Mouse (Mus musculus): ENCODE results near the gene Tm9sf3. TPM values are rescaled to one million over a fixed set of nuclear protein-coding genes. Genes with fewer than 3 reads are reported as not detected.

The Tm9sf3 gene
- total and polyA plus RNA-seq, 2 experiments from 2014 or later: 58.0 to 91.6 TPM

DNA sequence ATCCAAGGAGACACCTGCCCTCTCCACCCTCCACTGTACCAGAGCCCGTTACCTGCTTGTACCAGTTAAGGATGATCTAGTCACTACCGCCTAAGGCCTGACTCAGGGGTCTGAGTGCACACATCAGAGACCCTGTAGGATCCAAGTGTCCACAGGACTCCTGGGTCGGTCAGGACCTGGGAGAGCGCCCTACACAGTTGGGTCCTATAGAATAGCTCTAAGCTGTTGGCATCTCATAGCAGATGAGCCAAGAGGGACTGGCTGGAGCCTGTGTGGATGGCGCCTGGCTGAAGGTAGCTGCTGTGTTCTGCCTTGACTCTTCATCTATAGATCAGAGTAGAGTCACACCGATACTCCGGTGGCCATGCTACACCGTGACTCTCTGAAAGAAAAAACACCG, 72.1 kb downstream of the Tm9sf3 start:
- Histone ChIP-seq H3K4me3 (ENCODE audit: low read depth, low read length) (no peak overlapping the region), H3K4me1 (ENCODE audit: control insufficient read depth, insufficient read depth) (no peaks in the 10 kb centered on the region), H3K9me3 (replicated peaks; ENCODE audit: control insufficient read depth, low read length) (no peaks in the 10 kb centered on the region), H3K27ac (ENCODE audit: low read depth) (no peak overlapping the region), H3K36me3 (replicated peaks; ENCODE audit: control insufficient read depth, insufficient read depth, low read length) (no peaks in the 10 kb centered on the region), H3K4me2 (ENCODE audit: low read depth, low read length) (no peak overlapping the region), H3K27me3 (ENCODE audit: control insufficient read depth, insufficient read depth, low read length) (no peaks in the 10 kb centered on the region), H3K9ac (replicated peaks; ENCODE audit: low read depth, low read length) (no peak overlapping the region)
- ATAC-seq (ENCODE audit: insufficient read depth, low read depth) (no peak), DNase-seq (ENCODE audit: low spot score) (no peak)
- TF ChIP-seq EP300 (IDR thresholded peaks at IDR 0.05; ENCODE audit: low read depth): no peak
- TF ChIP-seq CTCF (IDR thresholded peaks at IDR 0.05; ENCODE audit: low read depth): no peak
- 74% methylated on average over 9 of the region's 9 CpGs for WGBS

DNA sequence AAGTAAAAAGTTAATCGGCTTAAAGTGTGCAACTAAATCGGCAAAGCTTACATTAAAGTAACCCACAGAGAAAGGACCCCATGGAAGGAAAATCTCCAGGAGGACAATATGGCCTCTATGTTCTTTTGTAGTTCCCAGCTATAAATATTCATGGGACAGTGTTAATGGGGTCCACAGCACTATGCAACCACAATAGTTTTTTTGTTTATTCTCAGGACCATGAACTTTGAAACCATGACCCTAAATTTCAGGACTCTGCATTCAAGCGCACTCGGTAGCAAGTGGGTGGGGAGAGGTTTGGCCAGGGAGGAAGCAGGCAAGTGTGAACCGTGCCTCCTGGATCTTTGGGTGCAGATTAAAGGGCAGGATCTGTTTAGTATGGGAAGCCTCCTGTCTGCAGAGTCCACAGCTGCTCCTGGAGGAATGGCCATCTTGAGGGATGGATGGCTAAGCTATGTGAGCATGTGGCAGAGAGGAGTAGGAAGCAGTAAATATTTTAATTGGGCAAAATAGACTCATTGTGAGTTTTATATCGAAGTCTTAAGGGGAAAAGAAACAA, 72.8 kb downstream of the Tm9sf3 start:
- Histone ChIP-seq H3K9me3 (replicated peaks; ENCODE audit: control insufficient read depth, low read length) (no peaks in the 10 kb centered on the region), H3K4me1 (ENCODE audit: control insufficient read depth, insufficient read depth) (no peaks in the 10 kb centered on the region), H3K27ac (ENCODE audit: low read depth) (no peak overlapping the region), H3K9ac (replicated peaks; ENCODE audit: low read depth, low read length) (no peak overlapping the region), H3K4me2 (ENCODE audit: low read depth, low read length) (no peak overlapping the region), H3K4me3 (ENCODE audit: low read depth, low read length) (no peak overlapping the region), H3K36me3 (replicated peaks; ENCODE audit: control insufficient read depth, insufficient read depth, low read length) (no peaks in the 10 kb centered on the region), H3K27me3 (ENCODE audit: control insufficient read depth, insufficient read depth, low read length) (no peaks in the 10 kb centered on the region)
- no peak for DNase-seq (ENCODE audit: low spot score)
- TF ChIP-seq EP300 (IDR thresholded peaks at IDR 0.05; ENCODE audit: low read depth) (no peak), CTCF (IDR thresholded peaks at IDR 0.05; ENCODE audit: low read depth) (no peak)
- 69% methylated on average over 6 of the region's 6 CpGs for WGBS
- ATAC-seq (ENCODE audit: insufficient read depth, low read depth): no peak

DNA sequence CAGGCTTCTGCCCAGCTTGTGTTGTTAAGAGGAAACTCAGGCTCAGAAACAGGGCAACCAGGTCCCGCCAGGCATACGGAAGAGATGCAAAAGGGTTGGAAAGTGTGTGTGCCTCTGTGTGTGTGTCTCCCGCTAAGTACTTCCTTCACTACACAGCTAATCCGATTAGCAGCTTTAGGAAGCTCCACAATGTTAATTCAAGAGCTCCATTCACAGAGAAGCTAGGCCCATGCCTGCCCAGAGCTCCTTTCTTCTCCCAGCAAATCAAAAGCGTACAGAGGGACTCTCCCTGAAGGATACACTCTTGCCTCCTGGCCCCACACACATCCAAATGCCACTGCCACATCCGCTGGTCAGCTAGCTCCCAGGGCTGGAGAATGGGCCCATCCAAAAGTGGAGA, 86.5 kb downstream of the Tm9sf3 start:
- ATAC-seq (ENCODE audit: insufficient read depth, low read depth): no peak
- no peak overlapping the region for H3K9ac ChIP-seq (replicated peaks; ENCODE audit: low read depth, low read length)
- WGBS: 43% methylated on average over 6 of the region's 6 CpGs
- no peaks in the 10 kb centered on the region for H3K36me3 ChIP-seq (replicated peaks; ENCODE audit: control insufficient read depth, insufficient read depth, low read length)
- no peak for TF ChIP-seq CTCF (IDR thresholded peaks at IDR 0.05; ENCODE audit: low read depth)
- no peak for TF ChIP-seq EP300 (IDR thresholded peaks at IDR 0.05; ENCODE audit: low read depth)
- no peak overlapping the region for H3K27ac ChIP-seq (ENCODE audit: low read depth)
- H3K9me3 ChIP-seq (replicated peaks; ENCODE audit: control insufficient read depth, low read length): no peaks in the 10 kb centered on the region
- no peak for DNase-seq (ENCODE audit: low spot score)
- no peaks in the 10 kb centered on the region for H3K4me1 ChIP-seq (ENCODE audit: control insufficient read depth, insufficient read depth)
- no peaks in the 10 kb centered on the region for H3K27me3 ChIP-seq (ENCODE audit: control insufficient read depth, insufficient read depth, low read length)
- H3K4me2 ChIP-seq (ENCODE audit: low read depth, low read length): no peak overlapping the region
- H3K4me3 ChIP-seq (ENCODE audit: low read depth, low read length): no peak overlapping the region

DNA sequence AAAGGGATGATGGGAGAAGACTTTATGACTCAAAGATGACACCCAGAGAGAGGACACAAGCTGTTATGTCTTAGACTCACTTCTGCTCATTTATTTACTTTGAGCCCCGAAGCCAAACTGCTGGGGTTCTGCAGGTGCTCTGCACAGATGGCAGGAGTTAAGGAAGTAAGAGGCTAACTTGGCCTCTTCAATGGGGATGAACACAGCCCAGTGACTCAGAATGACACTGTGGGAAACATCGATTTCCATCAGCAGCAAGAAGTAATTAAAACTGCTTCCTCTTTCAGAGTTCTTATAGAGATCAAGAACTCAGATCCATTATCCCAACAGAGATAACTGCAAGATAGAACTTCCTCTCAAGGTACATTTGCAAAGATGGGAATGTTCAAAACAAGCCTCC, 86.9 kb downstream of the Tm9sf3 start:
- 60% methylated on average over 2 of the region's 2 CpGs for WGBS
- Histone ChIP-seq H3K27me3 (ENCODE audit: control insufficient read depth, insufficient read depth, low read length) (no peaks in the 10 kb centered on the region), H3K27ac (ENCODE audit: low read depth) (no peak overlapping the region), H3K9ac (replicated peaks; ENCODE audit: low read depth, low read length) (no peak overlapping the region), H3K4me1 (ENCODE audit: control insufficient read depth, insufficient read depth) (no peaks in the 10 kb centered on the region), H3K4me3 (ENCODE audit: low read depth, low read length) (no peak overlapping the region), H3K4me2 (ENCODE audit: low read depth, low read length) (no peak overlapping the region), H3K36me3 (replicated peaks; ENCODE audit: control insufficient read depth, insufficient read depth, low read length) (no peaks in the 10 kb centered on the region), H3K9me3 (replicated peaks; ENCODE audit: control insufficient read depth, low read length) (no peaks in the 10 kb centered on the region)
- DNase-seq (ENCODE audit: low spot score) (no peak), ATAC-seq (ENCODE audit: insufficient read depth, low read depth) (no peak)
- TF ChIP-seq CTCF (IDR thresholded peaks at IDR 0.05; ENCODE audit: low read depth) (no peak), EP300 (IDR thresholded peaks at IDR 0.05; ENCODE audit: low read depth) (no peak)

DNA sequence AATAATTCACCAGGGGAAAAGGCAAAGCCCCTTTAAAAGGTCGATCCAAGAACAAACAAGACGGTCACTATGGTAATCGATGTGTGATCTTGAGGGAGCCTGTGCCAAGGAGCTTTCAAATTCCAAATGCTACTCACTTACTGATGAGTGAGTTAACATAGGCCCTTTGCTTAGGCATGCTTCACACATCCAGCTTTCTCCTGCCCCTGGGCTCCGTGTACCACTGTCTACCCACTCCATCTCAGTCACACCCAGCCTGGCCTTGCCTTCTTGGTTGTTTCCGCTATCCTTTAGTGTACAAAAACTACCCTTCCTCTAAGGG, 97.9 kb downstream of the Tm9sf3 start:
- Histone ChIP-seq H3K36me3 (replicated peaks; ENCODE audit: control insufficient read depth, insufficient read depth, low read length) (no peaks in the 10 kb centered on the region), H3K4me3 (ENCODE audit: low read depth, low read length) (no peak overlapping the region), H3K9ac (replicated peaks; ENCODE audit: low read depth, low read length) (no peak overlapping the region), H3K9me3 (replicated peaks; ENCODE audit: control insufficient read depth, low read length) (no peaks in the 10 kb centered on the region), H3K4me2 (ENCODE audit: low read depth, low read length) (no peak overlapping the region), H3K4me1 (ENCODE audit: control insufficient read depth, insufficient read depth) (no peaks in the 10 kb centered on the region), H3K27ac (ENCODE audit: low read depth) (no peak overlapping the region), H3K27me3 (ENCODE audit: control insufficient read depth, insufficient read depth, low read length) (no peaks in the 10 kb centered on the region)
- no peak for TF ChIP-seq EP300 (IDR thresholded peaks at IDR 0.05; ENCODE audit: low read depth)
- no peak for TF ChIP-seq CTCF (IDR thresholded peaks at IDR 0.05; ENCODE audit: low read depth)
- ATAC-seq (ENCODE audit: insufficient read depth, low read depth): no peak
- WGBS: 85% methylated on average over 5 of the region's 5 CpGs
- no peak for DNase-seq (ENCODE audit: low spot score)

DNA sequence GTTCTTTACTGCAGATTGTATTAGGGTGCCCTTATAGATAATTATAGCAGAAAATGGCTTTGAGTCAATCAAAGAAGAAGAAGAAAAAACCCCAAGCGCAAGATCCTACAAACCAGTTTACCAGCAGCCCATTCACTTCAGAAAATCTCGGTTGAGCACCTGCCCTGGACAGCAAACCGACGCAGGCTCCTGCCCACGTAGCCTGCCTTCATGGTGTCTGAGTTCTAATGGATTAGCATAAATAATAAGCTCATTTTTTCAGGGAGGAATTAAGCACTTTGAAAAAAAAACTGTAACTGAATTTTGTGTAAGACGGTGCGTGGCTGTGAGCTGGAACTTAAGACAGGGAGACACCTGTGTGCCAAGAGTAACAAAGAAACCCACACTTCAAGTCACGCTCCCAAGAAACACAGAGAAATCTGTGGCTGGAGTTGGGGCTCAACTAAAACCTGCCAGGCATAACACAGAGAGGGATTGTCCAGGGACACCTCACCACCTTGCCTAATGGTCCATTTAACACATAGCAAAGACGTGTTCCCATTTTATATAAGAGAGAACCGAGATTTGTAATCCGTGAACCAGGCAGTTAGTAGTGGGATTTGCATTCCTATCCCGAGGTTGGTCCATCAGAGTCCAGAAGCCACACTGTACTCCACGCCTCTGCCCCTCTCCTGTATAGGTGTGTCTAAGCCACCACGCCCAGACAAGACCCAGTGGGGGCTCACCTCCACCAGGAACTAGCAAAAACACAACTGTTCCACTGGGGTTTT, 98.5 kb downstream of the Tm9sf3 start:
- Histone ChIP-seq H3K4me3 (ENCODE audit: low read depth, low read length) (no peak overlapping the region), H3K9ac (replicated peaks; ENCODE audit: low read depth, low read length) (no peak overlapping the region), H3K27ac (ENCODE audit: low read depth) (no peak overlapping the region), H3K36me3 (replicated peaks; ENCODE audit: control insufficient read depth, insufficient read depth, low read length) (no peaks in the 10 kb centered on the region), H3K4me1 (ENCODE audit: control insufficient read depth, insufficient read depth) (no peaks in the 10 kb centered on the region), H3K27me3 (ENCODE audit: control insufficient read depth, insufficient read depth, low read length) (no peaks in the 10 kb centered on the region), H3K9me3 (replicated peaks; ENCODE audit: control insufficient read depth, low read length) (no peaks in the 10 kb centered on the region), H3K4me2 (ENCODE audit: low read depth, low read length) (no peak overlapping the region)
- TF ChIP-seq EP300 (IDR thresholded peaks at IDR 0.05; ENCODE audit: low read depth): no peak
- TF ChIP-seq CTCF (IDR thresholded peaks at IDR 0.05; ENCODE audit: low read depth): no peak
- DNase-seq (ENCODE audit: low spot score) (no peak), ATAC-seq (ENCODE audit: insufficient read depth, low read depth) (no peak)
- 78% methylated on average over 14 of the region's 14 CpGs for WGBS
